Mouse (Mus musculus) cerebellum, adult 9-10 months (tissue): ENCODE results near the gene Fam234a.
"Not testable (repeated sequence)": the region's sequence is repeated elsewhere in the genome, so short reads cannot be mapped to it uniquely, and the experiment has no call there.

ENCODE experiments used
- DNase-seq: peaks from one replicate; pipeline ENCODE4 v3.0.0; 2022

The Fam234a gene

DNA sequence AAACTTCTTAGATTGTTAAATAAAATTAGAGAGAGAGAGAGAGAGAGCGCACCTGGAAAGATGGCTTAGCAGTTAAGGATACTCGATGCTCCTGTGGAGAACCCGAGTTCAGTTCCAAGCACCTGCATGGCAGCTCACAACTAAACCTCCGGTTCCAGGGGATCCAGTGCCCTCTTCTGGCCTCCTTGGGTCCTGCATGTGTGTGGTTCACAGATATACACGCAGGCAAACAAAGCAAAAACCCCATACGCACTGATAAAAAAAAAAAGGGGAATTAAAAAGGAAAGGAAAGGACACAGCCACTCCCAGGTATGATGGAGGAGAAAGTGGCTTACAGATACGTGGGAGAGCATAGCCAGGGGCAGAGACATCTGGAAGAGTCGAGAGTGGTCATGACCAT lies 11.2 kb downstream of the Fam234a start:
- no peak for DNase-seq

DNA sequence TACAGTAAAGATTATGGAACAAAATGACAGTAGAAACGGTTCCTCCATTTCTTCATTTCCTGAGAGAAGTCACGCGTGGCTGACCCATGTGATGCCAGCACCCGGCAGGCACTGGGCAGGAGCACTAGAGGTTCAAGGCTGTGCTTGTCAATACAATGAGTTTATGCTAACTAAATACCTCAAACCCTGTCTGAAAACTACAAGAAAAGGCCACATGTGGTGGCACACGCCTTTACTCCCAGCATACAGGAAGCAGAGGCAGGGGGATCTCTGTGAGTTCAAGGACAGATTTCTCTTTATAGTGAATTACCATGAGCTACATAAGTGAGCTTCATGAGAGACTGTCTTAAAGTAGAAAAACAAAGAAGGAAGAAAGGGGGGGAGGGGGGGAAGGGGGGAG lies 12.9 kb downstream of the Fam234a start:
- no peak for DNase-seq

DNA sequence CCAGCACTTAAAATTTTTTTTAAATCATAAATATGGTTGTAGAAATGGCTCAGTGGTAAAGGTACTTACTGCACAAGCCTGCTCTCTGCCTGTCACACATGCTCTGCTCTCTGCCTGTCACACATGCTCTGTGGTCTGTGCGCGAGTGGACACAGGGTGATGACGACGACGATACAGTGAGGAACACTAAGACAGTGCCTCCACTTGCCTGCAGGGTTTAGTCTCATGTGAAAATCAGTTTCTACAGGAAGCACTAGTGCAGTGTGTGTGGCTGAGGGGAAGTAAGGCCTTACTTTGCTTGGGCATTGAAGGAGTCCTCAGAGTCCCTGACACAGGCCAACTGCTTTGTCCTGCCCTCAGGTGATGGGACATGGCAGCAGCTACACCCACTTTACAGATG lies 14.3 kb downstream of the Fam234a start:
- DNase-seq, result no peak

DNA sequence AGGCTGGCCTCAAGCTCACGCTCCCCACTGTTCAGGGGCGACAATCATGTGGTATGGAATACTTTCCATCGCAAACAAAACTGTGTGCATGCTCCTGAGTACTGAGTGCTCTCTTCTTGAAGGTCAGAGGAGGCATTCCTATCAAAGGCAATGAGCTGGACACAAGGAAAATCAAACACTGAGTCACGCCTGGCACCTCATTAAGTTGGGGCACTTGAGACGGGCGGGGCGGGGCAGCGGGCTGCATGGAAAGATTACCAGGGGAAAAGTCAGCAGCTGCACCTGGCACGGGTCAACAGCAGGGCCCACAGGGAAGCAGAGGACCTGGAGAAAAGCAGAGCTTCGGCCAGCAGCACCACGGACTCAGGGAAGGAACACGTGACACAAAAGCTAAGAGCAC lies 18.9 kb downstream of the Fam234a start:
- no peak for DNase-seq

DNA sequence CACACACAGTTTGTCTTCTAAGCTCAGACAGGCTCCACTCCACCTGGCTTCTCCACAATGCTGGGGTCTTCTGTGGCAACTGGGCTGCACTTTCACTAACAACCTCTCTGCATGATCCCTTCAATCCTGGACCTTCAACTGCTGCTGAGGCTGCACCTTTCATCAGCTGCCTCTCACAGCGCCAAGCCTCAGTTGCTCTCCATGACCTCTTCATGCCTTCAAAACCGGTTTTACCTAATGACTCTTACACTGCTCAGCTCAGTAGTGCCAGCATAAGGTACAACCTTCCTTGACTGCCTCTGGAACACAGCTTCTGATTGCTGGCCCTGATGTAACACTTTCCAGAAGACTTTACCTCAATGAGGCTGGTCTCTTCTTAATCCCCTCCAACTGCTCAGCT lies 22.5 kb downstream of the Fam234a start:
- no peak for DNase-seq

DNA sequence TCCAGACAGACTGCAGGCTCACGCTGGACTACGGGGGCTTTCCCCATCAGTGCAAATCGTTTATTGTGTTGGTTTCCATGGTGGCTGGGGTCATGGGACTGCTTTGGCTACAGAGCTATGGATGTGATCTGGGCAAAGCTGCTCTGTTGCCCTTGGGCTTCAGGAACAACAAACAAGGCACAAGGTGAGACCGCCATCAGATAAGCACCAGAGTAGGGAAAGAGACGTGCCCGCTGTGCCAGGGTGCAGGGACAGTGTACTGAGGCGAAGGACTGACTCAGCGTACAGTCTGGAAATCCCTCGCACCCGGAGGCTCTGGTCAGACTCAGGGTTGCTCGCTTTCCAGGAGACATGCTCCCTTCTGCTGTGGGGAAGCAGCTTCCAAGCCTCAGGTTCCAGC lies 31.4 kb downstream of the Fam234a start:
- no peak for DNase-seq

DNA sequence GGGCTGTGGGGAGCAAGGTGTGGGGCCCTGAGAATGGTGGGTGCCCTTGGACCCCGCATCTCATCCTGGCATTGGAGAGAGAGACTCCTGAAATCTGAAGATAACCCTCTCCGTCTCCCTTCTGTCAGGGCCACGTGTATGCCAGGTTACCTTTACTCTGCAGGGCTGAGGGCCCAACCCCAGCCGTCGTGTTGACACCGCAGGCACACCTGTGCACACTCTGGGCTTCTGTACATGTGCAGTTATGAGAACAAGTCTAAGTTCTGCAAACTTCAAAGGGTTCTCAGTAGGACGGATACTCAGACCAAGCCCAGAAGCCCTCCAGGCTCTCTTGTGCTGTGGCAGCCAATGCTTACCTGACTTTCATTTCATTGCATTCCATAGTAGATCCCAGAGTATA lies 31.8 kb downstream of the Fam234a start:
- DNase-seq, result no peak

DNA sequence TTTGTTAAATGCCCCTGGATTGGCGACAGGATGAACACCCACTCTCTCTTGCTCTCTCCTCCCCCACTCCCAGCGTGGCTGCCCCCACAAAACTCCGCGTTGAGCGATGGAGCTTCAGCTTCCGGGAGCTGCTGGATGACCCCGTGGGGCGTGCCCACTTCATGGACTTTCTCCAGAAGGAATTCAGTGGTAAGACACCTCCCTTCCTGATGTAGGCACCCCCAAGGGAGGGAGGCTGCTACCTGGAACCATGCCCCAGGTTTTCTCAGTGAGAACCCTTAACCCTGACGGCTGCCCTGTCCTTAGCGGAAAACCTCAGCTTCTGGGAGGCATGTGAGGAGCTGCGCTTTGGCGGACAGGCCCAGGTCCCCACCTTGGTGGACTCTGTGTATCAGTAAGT lies 36.4 kb downstream of the Fam234a start, which contains the start of gene Arhgdig:
Arhgdig (minus strand) TSS at position 101 of the 400 bp plus-strand sequence.
- no peak for DNase-seq

DNA sequence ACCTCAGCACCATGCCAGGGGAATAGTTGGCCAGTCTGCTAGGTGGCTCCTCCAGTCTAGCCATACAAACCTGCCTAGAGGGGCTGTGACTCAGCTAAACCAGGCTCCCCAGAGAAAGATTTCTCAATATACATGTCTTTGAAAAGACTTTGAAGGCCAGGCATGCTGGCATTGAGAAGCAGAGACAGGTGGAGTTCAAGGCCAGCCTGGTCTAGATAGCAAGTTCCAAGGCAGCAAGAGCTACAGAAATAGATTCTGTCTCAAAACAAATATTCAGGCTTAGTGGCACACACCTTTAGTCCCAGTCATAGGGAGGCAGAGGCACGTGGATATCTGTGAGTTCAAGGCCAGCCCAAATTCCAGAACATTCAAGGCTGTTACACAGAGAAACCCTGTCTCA lies 37.6 kb downstream of the Fam234a start:
- DNase-seq, result no peak

DNA sequence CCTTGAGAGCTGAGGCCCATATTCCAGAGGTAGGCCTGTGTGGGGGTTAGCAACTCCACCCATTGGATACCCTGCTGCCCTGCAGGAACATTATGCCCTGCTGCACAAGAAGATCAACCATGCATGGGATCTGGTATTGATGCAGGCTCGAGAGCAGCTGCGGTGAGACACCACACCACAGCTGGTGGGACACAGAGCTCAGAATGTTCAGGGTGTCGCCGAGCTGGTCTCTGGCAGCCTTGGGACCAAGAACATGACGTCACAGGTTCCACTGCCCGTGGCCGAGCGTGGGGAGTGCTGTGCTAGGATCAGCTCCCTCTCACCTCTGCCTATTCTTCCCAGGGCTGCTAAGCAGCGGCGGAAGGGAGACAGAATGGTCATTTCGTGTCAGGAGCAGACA lies 39.3 kb downstream of the Fam234a start:
- no peak for DNase-seq

DNA sequence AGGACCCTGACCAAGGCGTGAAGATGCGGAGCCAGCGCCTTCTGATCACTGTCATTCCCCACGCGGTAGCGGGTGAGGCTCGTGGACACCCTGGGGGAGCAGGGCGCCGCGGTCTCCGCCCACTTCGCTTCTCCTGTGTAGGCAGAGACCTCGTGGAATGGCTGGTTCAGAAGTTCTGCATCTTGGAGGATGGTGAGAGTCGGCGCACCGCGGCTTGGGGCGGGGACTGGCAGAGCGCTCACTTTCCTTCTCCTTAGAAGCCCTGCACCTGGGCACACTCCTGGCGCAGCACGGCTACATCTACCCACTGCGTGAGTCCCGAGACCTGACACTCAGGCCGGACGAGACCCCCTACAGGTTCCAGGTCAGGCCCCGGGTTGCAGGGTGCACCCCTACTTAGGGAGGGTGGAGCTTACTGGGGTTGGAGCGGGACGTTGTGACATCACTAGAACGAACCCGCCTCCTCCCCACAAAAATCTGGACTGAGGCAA lies 40.7 kb downstream of the Fam234a start:
- no peak for DNase-seq

DNA sequence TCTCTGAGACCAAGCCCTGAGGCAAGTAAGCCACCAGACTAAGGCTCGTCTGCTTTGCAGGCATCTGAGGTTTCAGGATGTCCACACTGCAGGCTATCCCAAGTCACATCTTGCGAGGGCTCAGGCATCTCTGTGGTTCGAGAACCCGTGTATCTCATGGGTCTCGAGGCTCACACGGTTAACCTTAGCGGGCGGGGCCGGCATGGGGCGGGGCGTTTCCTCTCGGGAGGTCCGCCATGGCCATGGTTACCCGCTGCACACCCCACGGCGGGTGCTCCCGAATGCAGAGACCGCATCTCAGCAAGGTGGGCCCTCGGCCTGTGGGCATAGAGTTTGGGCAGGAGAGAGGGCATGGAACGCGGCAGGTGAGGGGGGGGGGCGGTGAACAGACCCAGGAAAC lies 41.3 kb downstream of the Fam234a start, which contains the start of gene Rgs11:
Rgs11 (plus strand) TSS at position 215 of the 400 bp plus-strand sequence.
- no peak for DNase-seq

DNA sequence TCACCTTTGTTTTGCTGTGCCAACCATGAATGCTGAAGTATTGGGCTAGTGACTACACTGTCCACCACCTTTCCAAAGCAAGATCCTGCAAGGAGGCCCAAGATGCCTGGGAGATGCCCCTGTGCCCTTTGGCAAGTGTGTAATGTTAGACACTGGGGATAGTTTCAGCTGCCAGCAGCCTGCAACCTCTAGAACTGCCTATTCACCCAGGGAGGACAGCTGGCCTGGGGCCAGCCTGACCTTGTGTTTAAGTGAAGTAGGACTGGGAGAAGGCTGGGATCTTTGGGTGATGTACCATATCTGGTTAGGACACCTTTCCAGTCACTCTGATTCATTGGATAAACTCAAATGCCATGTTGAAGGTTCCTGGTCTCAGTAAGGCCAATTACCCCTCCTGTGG lies 42.0 kb downstream of the Fam234a start:
- DNase-seq, result no peak

DNA sequence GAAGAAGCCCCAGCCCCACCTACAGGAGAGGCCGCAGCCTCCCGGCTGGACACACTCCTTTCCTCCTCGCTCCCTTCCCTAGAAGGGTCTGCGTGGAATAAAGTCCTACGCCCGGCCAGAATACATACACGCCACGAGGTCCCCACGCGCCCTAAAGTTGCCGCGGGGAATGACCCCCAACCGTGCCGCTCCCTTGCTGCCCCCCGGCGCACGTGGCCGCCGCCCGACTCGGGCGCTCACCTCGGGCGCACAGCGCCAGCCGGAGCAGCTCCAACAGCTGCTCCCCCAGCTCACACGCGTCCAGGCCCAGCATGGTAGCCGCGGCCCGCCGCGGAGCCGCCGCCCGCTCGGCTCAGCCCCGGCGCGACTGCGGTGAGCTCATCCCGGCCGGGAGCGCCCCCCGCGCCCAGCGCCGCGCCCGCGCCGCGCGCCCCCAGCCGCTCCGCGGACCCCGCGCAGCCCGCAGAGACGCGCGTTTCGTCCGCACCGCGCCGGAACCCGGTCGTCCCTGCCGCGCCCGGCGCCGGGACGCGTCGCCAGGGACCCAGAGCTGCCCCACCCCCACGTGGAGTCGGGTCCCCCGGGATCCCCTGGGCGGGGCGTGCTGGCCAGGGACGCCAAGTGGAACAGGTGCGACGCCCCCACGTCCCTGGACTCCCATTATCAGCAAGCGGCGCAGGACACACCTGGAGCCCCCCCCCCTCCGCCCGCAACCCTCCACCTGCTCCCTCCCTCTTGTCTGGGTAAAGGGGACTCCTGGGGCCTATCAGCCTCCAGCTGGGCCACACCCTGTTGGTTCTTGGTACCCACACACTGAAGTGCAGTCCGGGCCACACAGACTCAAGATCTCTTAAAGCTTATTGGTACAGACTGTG lies 43.0 kb downstream of the Fam234a start:
- no peak for DNase-seq

DNA sequence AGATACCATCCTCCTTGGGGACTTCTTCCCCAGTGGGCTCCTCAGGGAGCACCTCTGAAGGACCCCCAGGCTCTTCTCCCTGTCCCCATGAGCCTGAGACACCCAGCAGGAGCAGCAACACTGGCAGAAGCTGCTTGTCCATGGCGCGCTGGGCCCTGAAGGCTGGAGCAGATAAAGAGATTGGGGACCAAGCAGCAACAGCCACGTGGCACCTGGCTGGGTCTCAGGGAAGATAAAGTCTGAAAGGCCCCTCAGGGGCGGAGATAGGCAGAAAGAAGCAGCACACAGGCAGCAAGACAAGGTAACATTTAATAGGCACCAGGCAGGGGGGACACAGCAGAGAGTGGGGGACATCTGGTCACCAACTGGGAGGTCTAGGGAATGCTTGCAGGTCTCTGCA lies 45.1 kb downstream of the Fam234a start, which contains the start of gene Pdia2:
Pdia2 (minus strand) TSS at position 196 of the 400 bp plus-strand sequence.
- DNase-seq, result no peak

DNA sequence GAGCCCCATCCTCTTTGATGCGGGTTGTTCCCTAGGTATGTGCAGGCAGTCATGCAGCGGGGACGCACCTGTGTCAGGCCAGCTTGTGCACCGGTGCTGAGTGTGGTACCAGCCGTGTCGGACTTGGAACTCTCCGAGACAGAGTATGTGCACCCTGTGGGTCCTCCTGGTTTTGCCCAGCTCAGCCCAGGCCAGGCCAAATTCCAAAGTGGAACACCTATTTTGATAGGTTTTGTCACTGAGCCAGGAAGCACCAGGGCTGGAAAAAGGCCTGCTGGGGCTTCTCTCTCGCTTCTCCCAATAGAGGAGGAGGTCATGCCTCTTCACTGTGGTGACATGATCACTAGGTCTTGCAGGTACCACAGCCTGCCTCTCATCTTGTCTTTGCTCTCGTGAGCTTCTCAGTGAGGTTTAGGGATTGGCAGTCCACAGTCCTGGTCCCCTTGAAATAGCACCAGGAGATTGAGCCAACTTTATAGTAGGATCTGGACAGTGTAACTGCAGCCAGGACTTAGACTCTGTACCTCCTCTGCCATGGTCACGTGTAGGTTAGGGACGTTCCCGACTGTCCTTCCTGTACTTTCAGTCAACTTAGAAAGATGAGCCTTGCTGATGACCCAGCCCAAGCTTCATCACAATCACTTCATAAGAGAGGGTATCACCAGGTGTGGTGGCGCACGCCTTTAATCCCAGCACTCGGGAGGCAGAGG lies 51.4 kb downstream of the Fam234a start:
- no peak for DNase-seq

DNA sequence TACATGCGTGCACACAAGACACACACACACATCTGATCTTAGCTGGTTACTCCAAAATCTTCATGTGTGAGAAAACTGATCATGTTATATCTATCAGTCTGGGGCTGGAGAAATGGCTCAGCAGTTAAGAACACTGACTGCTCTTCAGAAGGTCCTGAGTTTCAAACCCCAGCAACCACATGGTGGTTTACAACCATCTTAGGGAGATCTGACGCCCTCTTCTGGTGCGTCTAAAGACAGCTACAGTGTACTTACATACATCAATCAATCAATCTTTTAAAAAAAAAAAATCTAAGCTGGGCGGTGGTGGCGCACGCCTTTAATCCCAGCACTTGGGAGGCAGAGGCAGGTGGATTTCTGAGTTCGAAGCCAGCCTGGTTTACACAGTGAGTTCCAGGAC lies 52.6 kb downstream of the Fam234a start:
- DNase-seq, result not testable (repeated sequence)

DNA sequence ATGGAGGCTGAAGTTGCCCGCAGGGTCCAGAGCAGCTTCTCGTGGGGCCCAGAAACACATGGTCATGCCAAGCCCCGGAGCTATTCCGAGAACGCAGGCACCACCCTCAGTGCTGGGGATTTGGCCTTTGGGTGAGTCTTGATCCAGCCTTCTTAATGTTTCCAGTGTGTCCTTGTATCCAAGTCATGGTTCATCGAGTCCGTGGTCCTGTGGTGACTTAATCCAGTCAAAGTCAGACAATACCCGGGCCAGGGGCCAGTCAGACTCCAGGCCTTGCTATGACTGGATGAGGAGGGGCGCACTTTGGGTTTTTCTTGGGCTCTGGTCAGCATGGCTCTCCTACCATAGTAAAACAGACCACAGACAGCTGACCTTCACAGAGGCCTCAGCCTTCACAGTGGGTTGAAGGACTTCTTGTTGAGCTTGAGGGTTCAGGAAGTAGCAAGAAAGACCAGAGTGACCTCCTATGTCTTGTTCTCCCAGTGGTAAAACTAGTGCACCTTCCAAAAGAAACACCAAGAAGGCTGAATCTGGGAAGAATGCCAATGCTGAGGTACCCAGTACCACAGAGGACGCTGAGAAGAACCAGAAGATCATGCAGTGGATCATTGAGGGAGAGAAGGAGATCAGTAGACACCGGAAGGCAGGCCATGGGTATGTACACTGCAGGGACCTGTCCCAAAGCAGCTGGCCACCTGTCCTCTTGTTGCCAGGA lies 55.8 kb downstream of the Fam234a start:
- DNase-seq, result no peak

DNA sequence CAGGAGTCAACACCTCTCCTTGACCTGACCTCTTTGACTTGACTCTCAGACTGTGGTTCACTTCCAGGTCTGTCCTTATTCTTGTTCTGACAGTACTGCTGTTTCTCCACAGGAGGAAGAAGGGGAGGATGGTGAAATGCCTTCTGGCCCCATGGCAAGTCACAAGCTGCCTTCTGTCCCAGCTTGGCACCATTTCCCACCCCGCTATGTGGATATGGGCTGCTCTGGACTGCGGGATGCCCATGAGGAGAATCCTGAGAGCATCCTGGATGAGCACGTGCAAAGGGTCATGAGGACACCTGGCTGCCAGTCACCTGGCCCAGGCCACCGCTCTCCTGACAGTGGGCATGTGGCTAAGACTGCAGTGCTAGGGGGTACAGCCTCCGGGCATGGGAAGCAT lies 56.5 kb downstream of the Fam234a start:
- DNase-seq, result peak; percentile 64

DNA sequence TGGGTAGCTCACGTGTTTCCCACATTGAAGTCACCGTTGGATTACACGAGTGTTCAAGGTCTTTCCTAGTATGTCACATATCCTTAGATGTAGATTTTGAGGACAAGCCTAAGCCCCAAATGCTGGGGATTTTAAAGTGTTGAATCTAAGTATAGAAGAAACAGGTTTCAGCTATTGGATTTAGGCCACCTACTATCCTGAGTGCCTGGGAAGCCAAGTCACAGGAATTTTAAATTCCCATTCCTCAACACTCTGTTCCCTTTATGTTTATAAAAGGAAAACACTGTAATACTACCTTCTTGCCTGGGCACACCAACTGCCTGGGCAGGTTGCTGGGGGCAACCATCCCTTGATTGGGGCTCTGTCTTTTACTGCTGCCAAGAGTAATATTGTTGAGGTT lies 62.9 kb downstream of the Fam234a start:
- no peak for DNase-seq

DNA sequence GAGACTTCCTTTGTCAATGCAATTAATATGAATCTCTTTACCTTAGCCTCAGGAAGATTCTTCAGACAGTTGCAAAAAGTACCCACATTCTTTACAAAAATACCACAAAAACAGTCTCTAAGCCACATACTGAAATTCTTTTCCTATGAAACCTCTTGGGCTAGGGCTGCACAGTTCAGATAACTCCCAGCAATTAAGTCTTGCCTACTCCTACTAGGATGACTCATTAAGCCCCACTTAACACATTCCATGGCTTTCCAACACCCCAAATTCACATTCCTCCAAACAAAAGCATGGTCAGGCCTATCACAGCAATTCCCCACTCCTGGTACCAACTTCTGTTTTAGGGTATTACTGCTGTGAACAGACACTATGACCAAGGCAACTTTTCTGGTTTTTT lies 65.4 kb downstream of the Fam234a start:
- no peak for DNase-seq

DNA sequence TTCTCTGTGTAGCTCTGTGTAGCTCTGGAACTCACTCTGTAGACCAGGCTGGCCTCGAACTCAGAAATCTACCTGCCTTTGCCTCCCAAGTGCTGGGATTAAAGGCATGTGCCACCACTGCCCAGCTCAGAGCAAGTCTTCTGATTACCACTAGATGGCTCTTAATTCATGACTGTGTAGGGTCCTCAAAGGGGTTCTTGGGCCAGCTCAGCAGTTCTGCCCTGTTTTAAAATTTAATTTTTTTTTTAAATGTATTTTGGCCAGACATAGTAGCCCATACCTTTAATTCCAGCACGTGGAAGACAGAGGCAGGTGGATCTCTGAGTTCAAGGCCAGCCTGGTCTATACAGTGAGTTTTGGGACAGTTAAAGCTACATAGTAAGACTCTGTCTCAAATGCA lies 68.8 kb downstream of the Fam234a start:
- DNase-seq, result not testable (repeated sequence)

DNA sequence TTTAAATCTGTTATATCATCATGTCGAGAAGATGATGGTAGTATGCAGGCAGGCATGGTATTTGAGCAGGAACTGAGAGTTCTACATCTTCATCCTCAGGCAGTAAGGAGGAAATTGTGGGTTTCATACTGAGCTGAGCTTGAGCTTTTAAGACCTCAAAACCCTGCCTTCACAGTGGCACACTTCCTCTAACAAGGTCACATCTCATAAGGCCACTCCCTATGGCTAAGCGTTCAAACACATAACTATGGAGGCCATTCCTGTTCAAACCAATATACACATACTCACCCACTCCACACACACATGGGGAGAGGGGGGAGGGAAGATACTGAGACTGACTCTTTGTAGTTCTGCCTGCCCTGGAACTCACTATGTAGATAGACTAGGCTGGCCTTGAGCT lies 76.0 kb downstream of the Fam234a start:
- no peak for DNase-seq
